Mouse (Mus musculus): ENCODE results near the gene Cacna2d3.

DNA sequence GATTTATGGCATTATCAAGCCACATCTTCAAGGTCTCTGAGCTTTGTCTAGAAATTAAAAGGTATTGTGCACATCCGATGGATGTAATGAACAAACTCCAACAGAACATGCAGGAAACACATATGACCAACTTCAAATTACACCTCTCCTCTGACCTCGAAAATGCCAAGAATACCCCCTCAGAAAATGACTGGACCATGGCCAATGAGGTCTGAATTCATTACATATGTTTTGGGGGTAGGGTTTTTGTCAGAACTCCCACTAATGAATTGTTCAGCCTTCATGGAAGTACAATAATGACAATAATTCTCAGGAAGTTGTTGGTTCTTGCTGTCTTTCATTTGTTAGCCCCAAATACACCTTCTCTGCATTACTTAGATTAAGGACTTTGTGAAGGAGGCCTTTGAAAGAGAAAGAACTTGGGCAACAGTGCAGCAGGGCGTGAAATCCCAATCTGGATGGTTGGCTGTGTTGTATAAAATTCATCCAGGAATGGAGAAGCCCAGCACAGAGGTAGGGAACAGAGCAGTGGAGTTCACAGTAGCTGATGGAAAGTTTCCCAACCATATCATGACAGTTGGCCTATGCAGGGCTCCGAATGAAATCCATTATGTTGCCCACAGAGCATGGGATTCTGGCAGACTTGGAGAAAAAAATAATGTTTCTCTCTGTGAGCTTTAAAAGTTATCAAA lies 499.3 kb downstream of the Cacna2d3 start:
- TF ChIP-seq CTCF (IDR thresholded peaks at IDR 0.05) (no peak), POLR2A (IDR thresholded peaks at IDR 0.05; ENCODE audit: insufficient read depth, low read depth, low read length) (no peak), EP300 (IDR thresholded peaks at IDR 0.05; ENCODE audit: insufficient read depth, low read depth, low read length) (no peak)
